Mouse (Mus musculus): ENCODE measurements around the gene Gm47959.

DNA sequence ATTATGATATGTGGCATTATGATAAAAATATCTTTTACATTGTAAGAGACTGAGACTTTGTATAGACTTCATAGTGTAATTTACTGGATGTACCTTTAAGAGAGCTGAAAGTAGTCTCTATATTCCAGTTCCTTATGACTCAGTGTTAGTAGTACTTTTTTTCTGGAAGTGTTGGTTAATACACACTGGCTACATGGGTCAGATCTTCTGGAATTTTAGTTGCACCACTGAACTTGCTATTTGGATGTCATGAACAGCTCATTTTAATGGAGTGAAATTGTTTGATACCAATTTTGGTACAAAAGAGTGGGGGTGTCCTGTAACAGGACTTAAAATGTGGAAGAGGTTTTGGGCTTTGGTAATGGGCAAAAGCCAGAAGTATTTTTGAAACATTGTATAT, 22.5 kb upstream of the Gm47959 start:
- TF ChIP-seq CTCF (IDR thresholded peaks at IDR 0.05; ENCODE audit: borderline replicate concordance, insufficient read depth, low read depth, low read length) (no peak), POLR2A (IDR thresholded peaks at IDR 0.05; ENCODE audit: borderline replicate concordance, insufficient read depth, low read length) (no peak)
